ENCODE assay signal across 27 mouse cellular contexts in genomic region chr5:72448846-72449245, GRCm38 (mm10). TPM values are rescaled to one million over a fixed set of nuclear protein-coding genes. Genes with fewer than 3 reads are reported as not detected.
DNase-seq lines count a peak whose midpoint lies in the region; ATAC-seq and TF ChIP-seq lines count a peak whose summit lies in the region.
"Had no signal": no experiment of that assay in that cellular context is flagged by ENCODE, and none has a peak within 500 bp of the region (broad histone marks: within the 10 kb centered on the region; RNA-seq: fewer than 3 reads in every experiment).

No protein-coding gene starts in this region.

- H3K4me2 ChIP-seq in kidney, embryonic 15.5 days = no peak overlapping the region
- no peak overlapping the region for H3K4me2 ChIP-seq in kidney, postnatal 0 days (ENCODE audit: low read length)
- H3K4me2 ChIP-seq: embryonic facial prominence, embryonic 13.5 days; embryonic facial prominence, embryonic 15.5 days; forebrain, embryonic 12.5 days had no signal

- H3K27ac ChIP-seq in kidney, embryonic 15.5 days = no peak overlapping the region
- no peak overlapping the region for H3K27ac ChIP-seq in kidney, postnatal 0 days
- H3K27ac ChIP-seq: embryonic facial prominence, embryonic 13.5 days; embryonic facial prominence, embryonic 15.5 days; forebrain, embryonic 10.5 days; forebrain, embryonic 12.5 days had no signal

- no peak for TF ChIP-seq CTCF in kidney, postnatal 0 days (IDR thresholded peaks at IDR 0.05; ENCODE audit: low read depth)

- no peaks in the 10 kb centered on the region for H3K36me3 ChIP-seq in kidney, embryonic 15.5 days
- no peaks in the 10 kb centered on the region for H3K36me3 ChIP-seq in kidney, postnatal 0 days (ENCODE audit: insufficient read depth, low read length)
- H3K36me3 ChIP-seq: embryonic facial prominence, embryonic 13.5 days; embryonic facial prominence, embryonic 15.5 days; forebrain, embryonic 10.5 days; forebrain, embryonic 12.5 days; G1E had no signal

- no peaks in the 10 kb centered on the region for H3K4me1 ChIP-seq in kidney, embryonic 15.5 days
- H3K4me1 ChIP-seq in kidney, postnatal 0 days (replicated peaks; ENCODE audit: insufficient read depth, low read length) = no peaks in the 10 kb centered on the region
- H3K4me1 ChIP-seq: embryonic facial prominence, embryonic 15.5 days had no signal

- 35% methylated on average over 2 of the region's 2 CpGs for WGBS in kidney, embryonic 15.5 days
- WGBS in kidney, postnatal 0 days = 33% methylated on average over 2 of the region's 2 CpGs

- H3K9ac ChIP-seq in kidney, embryonic 15.5 days = no peak overlapping the region
- no peak overlapping the region for H3K9ac ChIP-seq in kidney, postnatal 0 days (ENCODE audit: low read depth, low read length)
- H3K9ac ChIP-seq: embryonic facial prominence, embryonic 13.5 days; embryonic facial prominence, embryonic 15.5 days; forebrain, embryonic 12.5 days had no signal

- peak; percentile 84 for ATAC-seq in kidney, embryonic 15.5 days (replicated peaks; ENCODE audit: low FRiP score)
- ATAC-seq in kidney, postnatal 0 days (replicated peaks; ENCODE audit: low FRiP score, low read depth) = peak; percentile 40; the same call in 1 of the 2 replicates
- ATAC-seq: CD4-positive, CD25-positive, alpha-beta regulatory T cell, adult 4 months; forebrain, embryonic 14.5 days; forebrain, embryonic 16.5 days had no signal

- no peaks in the 10 kb centered on the region for H3K9me3 ChIP-seq in kidney, embryonic 15.5 days (replicated peaks)
- H3K9me3 ChIP-seq in kidney, postnatal 0 days (replicated peaks; ENCODE audit: low read length) = no peaks in the 10 kb centered on the region
- H3K9me3 ChIP-seq: embryonic facial prominence, embryonic 13.5 days; embryonic facial prominence, embryonic 15.5 days; forebrain, embryonic 10.5 days; forebrain, embryonic 12.5 days; G1E had no signal

- no peaks in the 10 kb centered on the region for H3K27me3 ChIP-seq in kidney, embryonic 15.5 days
- H3K27me3 ChIP-seq in kidney, postnatal 0 days (ENCODE audit: insufficient read depth, low read length) = no peaks in the 10 kb centered on the region
- H3K27me3 ChIP-seq: CH12.LX; embryonic facial prominence, embryonic 13.5 days; embryonic facial prominence, embryonic 15.5 days; forebrain, embryonic 12.5 days had no signal

- DNase-seq in kidney, adult 18-20 months = no peak
- DNase-seq in kidney, postnatal 0 days (ENCODE audit: low spot score) = peak; percentile 70
- no peak for DNase-seq in kidney, adult 8-10 months
- peak; percentile 26 for DNase-seq in 3T3-L1 (ENCODE audit: low read depth, low spot score)
- DNase-seq in MN1 (ENCODE audit: low spot score) = no peak
- DNase-seq: adrenal gland, adult 2 months; adrenal gland, postnatal 10 days; adrenal gland, postnatal 25 days; B cell, adult 2 months; cerebellum, adult 11 months; cerebellum, adult 18-20 months; cerebellum, adult 8-10 months; cerebellum, adult 9-11 months; cerebellum, postnatal 14 days; cerebellum, postnatal 36 days; embryo, embryonic 11 days had no signal

- no peak overlapping the region for H3K4me3 ChIP-seq in kidney, embryonic 15.5 days (replicated peaks)
- no peak overlapping the region for H3K4me3 ChIP-seq in kidney, postnatal 0 days (replicated peaks; ENCODE audit: low read depth, low read length)
- H3K4me3 ChIP-seq: embryonic facial prominence, embryonic 13.5 days; embryonic facial prominence, embryonic 15.5 days; erythroblast, embryonic 14.5 days; forebrain, embryonic 10.5 days; forebrain, embryonic 12.5 days had no signal

RNA-seq across cellular contexts. Expression of gene Corin, which starts 55.4 kb away (rescaled TPM):
- polyA plus RNA-seq in kidney, embryonic 15.5 days (2015; fragmentation: Nextera tagmentation; extraction: Ambion mirVana) = 5.4 and 6.0 TPM in 2 replicates
- 14.2 and 14.3 TPM in 2 replicates for polyA plus RNA-seq in kidney, postnatal 0 days (2015; fragmentation: Nextera tagmentation; extraction: Ambion mirVana)
- polyA plus RNA-seq: erythroblast, embryonic 14.5 days; forebrain, embryonic 14.5 days; G1E had no signal

Comparison
In these comparisons a context has a peak if more than half of its experiments do, and no peak if none do; other contexts are left out.
1. DNase-seq: peak in kidney, postnatal 0 days (single experiment) and 3T3-L1 (single experiment); none in kidney, adult 18-20 months (single experiment), kidney, adult 8-10 months (0 of 2) and MN1 (single experiment).